Mouse (Mus musculus) midbrain, embryonic 16.5 days (tissue): ENCODE measurements around the gene Cfap36. TPM values are rescaled to one million over a fixed set of nuclear protein-coding genes. Genes with fewer than 3 reads are reported as not detected.

Experiments used
- ATAC-seq: fragments of 200-750 bp; cut with Nextera tagmentation; 2 replicates; pipeline ENCODE4 v1.8.0; 2017; ENCODE audit warnings: moderate TSS enrichment
- H3K27ac ChIP-seq: fragments of 300-500 bp; sonication (generic); 2 replicates; pipeline ENCODE4 v1.5.1; 2014; ENCODE audit warnings: mild to moderate bottlenecking, low read length, mixed read lengths
- H3K27me3 ChIP-seq: fragments of 300-500 bp; sonication (generic); 2 replicates; pipeline ENCODE4 v1.6.1; 2014; ENCODE audit warnings: low read depth, low read length, mixed read lengths; ENCODE audit not compliant: control insufficient read depth, insufficient read depth
- H3K36me3 ChIP-seq: fragments of 300-500 bp; sonication (generic); 2 replicates; pipeline ENCODE4 v1.6.1; 2014; ENCODE audit warnings: mild to moderate bottlenecking, low read length, moderate library complexity, mixed read lengths; ENCODE audit not compliant: control insufficient read depth, insufficient read depth
- H3K4me1 ChIP-seq: fragments of 300-500 bp; sonication (generic); 2 replicates; pipeline ENCODE4 v1.6.1; 2014; ENCODE audit warnings: mild to moderate bottlenecking, low read length, mixed read lengths; ENCODE audit not compliant: control insufficient read depth, insufficient read depth
- H3K4me2 ChIP-seq: fragments of 300-500 bp; sonication (generic); 2 replicates; pipeline ENCODE4 v1.6.1; 2014; ENCODE audit warnings: mild to moderate bottlenecking, low read length, mixed read lengths
- H3K4me3 ChIP-seq: fragments of 300-500 bp; sonication (generic); 2 replicates; pipeline ENCODE4 v1.5.1; 2014; ENCODE audit warnings: low read depth, mild to moderate bottlenecking, low read length, moderate library complexity, mixed read lengths
- H3K9ac ChIP-seq: fragments of 300-500 bp; sonication (generic); 2 replicates; pipeline ENCODE4 v1.6.1; 2014; ENCODE audit warnings: low read depth, low read length, mixed read lengths
- H3K9me3 ChIP-seq: fragments of 300-500 bp; sonication (generic); replicated peaks from 2 replicates; pipeline ENCODE4 v1.6.1; 2014; ENCODE audit warnings: mild to moderate bottlenecking, low read length, mixed read lengths; ENCODE audit not compliant: control insufficient read depth, poor library complexity, severe bottlenecking
- WGBS: fragments of 180-500 bp; shearing (Covaris S2); extraction: QIAGEN DNeasy Blood & Tissue Kit; methylation state at CpG from one replicate; pipeline ENCODE4 v1.1.7; 2014; 5-methylcytosine and 5-hydroxymethylcytosine counted together
- polyA plus RNA-seq: library from polyadenylated mRNA; unstranded; fragments of >200 nt; fragmentation: Nextera tagmentation; extraction: Ambion mirVana; gene quantifications from 2 replicates; pipeline ENCODE4 v1.2.1, GENCODE M21; 2015

The Cfap36 gene
- polyA plus RNA-seq, 1 experiment from 2014 or later: 127 TPM

GRCm38 (mm10) chr11:29216196-29216595, 31.0 kb downstream of the Cfap36 start:
- WGBS: 96% methylated on average over 2 of the region's 2 CpGs

GRCm38 (mm10) chr11:29209774-29210173, 37.4 kb downstream of the Cfap36 start:
- Histone ChIP-seq H3K27ac (no peak overlapping the region), H3K27me3 (no peaks in the 10 kb centered on the region), H3K9ac (no peak overlapping the region), H3K36me3 (peaks cover 14% of the 10 kb centered on the region), H3K9me3 (no peaks in the 10 kb centered on the region), H3K4me1 (no peaks in the 10 kb centered on the region), H3K4me3 (no peak overlapping the region), H3K4me2 (no peak overlapping the region)
- no peak for ATAC-seq
- WGBS: 93% methylated on average over 2 of the region's 2 CpGs

More at GRCm38 (mm10) chr11:29216196-29216595, 31.0 kb downstream of the Cfap36 start:
- H3K4me3 ChIP-seq: no peak overlapping the region
- H3K27ac ChIP-seq: no peak overlapping the region
- ATAC-seq: no peak
- peaks cover 33% of the 10 kb centered on the region for H3K36me3 ChIP-seq
- H3K9me3 ChIP-seq: no peaks in the 10 kb centered on the region
- no peak overlapping the region for H3K4me2 ChIP-seq
- H3K9ac ChIP-seq: no peak overlapping the region
- no peaks in the 10 kb centered on the region for H3K4me1 ChIP-seq
- no peaks in the 10 kb centered on the region for H3K27me3 ChIP-seq

DNA sequence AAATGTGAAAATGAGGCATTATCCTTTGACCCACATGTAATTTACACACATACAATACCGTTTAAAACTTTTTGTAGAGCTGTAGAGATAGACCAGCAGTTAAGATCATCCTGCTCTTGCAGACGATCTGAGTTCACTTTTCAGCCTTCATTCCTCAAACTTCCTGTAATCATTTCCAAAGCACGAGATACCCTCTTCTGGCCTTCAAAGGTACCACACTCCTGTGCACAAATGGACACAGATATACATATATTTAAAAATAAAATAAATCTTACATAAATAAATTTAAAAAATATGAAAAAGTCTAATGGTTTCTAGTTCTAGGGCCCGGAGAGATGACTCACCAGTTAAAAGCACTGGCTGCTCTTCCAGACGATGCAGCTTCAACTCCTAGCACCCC, 43.6 kb downstream of the Cfap36 start:
- no peaks in the 10 kb centered on the region for H3K4me1 ChIP-seq
- H3K27ac ChIP-seq: no peak overlapping the region
- no peaks in the 10 kb centered on the region for H3K27me3 ChIP-seq
- peaks cover 14% of the 10 kb centered on the region; the same call in 1 of the 2 replicates for H3K36me3 ChIP-seq
- ATAC-seq: no peak
- no peak overlapping the region for H3K4me3 ChIP-seq
- no peak overlapping the region for H3K4me2 ChIP-seq
- no peaks in the 10 kb centered on the region for H3K9me3 ChIP-seq
- no peak overlapping the region for H3K9ac ChIP-seq
- 88% methylated on average over 5 of the region's 5 CpGs for WGBS

DNA sequence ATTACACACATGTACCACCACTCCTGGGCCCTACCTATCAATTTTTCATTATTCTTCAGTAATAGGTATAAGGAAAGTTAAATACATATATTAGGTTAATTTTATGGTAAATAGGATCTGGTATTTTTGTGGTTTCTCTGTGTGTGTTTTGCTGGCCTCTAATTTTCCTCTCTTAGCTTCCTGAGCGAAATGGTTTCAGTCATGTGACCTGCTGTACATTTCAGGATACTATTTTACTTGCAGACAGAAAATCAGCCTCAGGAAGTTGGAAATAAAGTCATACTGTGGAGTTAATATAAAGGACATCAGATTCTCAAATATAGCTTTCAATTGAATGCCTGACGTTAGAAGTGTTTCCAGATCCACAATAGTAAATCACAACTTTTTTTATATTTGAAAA, 58.2 kb downstream of the Cfap36 start:
- 89% methylated on average over 2 of the region's 2 CpGs for WGBS
- no peaks in the 10 kb centered on the region for H3K27me3 ChIP-seq

GRCm38 (mm10) chr11:29181751-29182150, 65.5 kb downstream of the Cfap36 start:
- 0 out of 2 replicates have a peak, but pooled peaks cover 8% of the 10 kb centered on the region for H3K36me3 ChIP-seq
- H3K9ac ChIP-seq: no peak overlapping the region
- H3K9me3 ChIP-seq: no peaks in the 10 kb centered on the region
- 98% methylated on average over 5 of the region's 5 CpGs for WGBS
- no peak overlapping the region for H3K4me3 ChIP-seq
- H3K27ac ChIP-seq: no peak overlapping the region
- no peak overlapping the region for H3K4me2 ChIP-seq
- H3K4me1 ChIP-seq: no peaks in the 10 kb centered on the region
- H3K27me3 ChIP-seq: no peaks in the 10 kb centered on the region
- no peak for ATAC-seq

More for the DNA sequence above, 58.2 kb downstream of the Cfap36 start:
- Histone ChIP-seq H3K4me3 (no peak overlapping the region), H3K9ac (no peak overlapping the region), H3K4me2 (no peak overlapping the region), H3K9me3 (no peaks in the 10 kb centered on the region), H3K27ac (no peak overlapping the region), H3K36me3 (peaks cover 10% of the 10 kb centered on the region; the same call in 1 of the 2 replicates), H3K4me1 (no peaks in the 10 kb centered on the region)
- ATAC-seq: no peak

GRCm38 (mm10) chr11:29180657-29181056, 66.6 kb downstream of the Cfap36 start:
- WGBS: 58% methylated on average over 3 of the region's 3 CpGs
- H3K27ac ChIP-seq: no peak overlapping the region
- H3K9me3 ChIP-seq: no peaks in the 10 kb centered on the region
- H3K4me2 ChIP-seq: no peak overlapping the region
- no peak overlapping the region for H3K9ac ChIP-seq
- H3K27me3 ChIP-seq: no peaks in the 10 kb centered on the region
- H3K36me3 ChIP-seq: 0 out of 2 replicates have a peak, but pooled peaks cover 5% of the 10 kb centered on the region
- H3K4me3 ChIP-seq: no peak overlapping the region
- 0 out of 2 replicates have a peak, but pooled peaks have one; percentile 59 for ATAC-seq
- no peaks in the 10 kb centered on the region for H3K4me1 ChIP-seq

DNA sequence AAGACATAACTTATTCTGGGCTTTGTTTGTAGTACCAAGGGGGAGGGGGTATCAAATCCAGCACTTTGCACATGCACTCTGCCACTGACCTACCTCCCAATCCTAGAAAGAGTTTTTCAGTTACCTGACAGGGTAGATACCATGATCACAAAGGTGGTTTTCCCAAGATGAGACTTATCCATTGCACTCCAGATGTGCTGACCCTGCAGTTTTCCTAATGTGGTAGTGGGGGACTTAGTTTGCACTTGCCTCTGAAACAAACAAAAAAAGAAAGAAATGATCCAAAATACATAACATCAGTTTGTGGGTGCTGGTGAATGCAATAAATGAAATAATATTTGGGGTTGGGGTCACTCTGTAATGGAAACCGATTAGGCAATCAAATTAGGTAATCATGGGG, 67.9 kb downstream of the Cfap36 start:
- 0 out of 2 replicates have a peak, but pooled peaks cover 5% of the 10 kb centered on the region for H3K36me3 ChIP-seq
- WGBS: 88% methylated on average over 1 of the region's 1 CpGs
- no peaks in the 10 kb centered on the region for H3K27me3 ChIP-seq
- H3K4me3 ChIP-seq: no peak overlapping the region
- no peaks in the 10 kb centered on the region for H3K4me1 ChIP-seq
- no peak for ATAC-seq
- no peak overlapping the region for H3K4me2 ChIP-seq
- no peaks in the 10 kb centered on the region for H3K9me3 ChIP-seq
- no peak overlapping the region for H3K9ac ChIP-seq
- no peak overlapping the region for H3K27ac ChIP-seq

DNA sequence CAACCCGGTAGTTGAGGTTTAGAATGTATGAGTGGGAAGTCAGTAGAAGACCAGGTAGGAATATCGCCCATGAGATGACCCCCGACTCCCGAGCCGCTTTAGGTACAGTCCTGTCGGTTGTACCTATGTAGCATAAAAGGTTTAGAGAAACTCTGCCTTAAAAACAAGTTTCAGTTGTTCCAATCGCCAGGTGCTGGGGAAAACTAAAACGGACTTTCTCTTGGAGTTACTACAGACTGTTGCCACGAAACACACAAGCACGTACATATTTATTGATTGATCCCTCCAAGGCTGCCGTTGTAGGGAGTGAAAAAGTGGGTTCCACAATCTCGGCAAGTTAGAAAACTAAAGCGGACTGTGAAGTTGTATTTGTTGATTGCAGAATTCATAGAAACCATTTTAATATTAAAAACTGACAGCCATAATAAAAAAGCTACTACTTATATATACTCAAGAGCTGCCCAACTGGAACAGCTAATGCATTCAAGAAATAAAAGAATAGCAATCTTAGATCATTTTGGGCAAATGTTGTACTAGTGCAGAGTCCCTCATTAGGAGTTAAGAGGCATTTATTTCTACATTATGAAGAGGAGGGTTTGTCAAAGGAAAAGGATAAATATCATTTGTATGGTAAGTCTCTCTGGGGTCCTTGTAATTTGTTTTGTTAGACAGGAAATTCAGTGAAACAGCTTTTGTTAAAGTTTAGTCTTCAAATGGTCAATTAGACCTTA, 73.3 kb downstream of the Cfap36 start:
- Histone ChIP-seq H3K36me3 (no peaks in the 10 kb centered on the region), H3K9ac (peak overlapping the region; percentile 98), H3K9me3 (no peaks in the 10 kb centered on the region), H3K4me1 (peaks cover 21% of the 10 kb centered on the region), H3K4me3 (peak overlapping the region; percentile 98), H3K4me2 (peak overlapping the region; percentile 92), H3K27me3 (no peaks in the 10 kb centered on the region), H3K27ac (peak overlapping the region; percentile 97)
- WGBS: 6% methylated on average over 13 of the region's 13 CpGs
- ATAC-seq: no peak

DNA sequence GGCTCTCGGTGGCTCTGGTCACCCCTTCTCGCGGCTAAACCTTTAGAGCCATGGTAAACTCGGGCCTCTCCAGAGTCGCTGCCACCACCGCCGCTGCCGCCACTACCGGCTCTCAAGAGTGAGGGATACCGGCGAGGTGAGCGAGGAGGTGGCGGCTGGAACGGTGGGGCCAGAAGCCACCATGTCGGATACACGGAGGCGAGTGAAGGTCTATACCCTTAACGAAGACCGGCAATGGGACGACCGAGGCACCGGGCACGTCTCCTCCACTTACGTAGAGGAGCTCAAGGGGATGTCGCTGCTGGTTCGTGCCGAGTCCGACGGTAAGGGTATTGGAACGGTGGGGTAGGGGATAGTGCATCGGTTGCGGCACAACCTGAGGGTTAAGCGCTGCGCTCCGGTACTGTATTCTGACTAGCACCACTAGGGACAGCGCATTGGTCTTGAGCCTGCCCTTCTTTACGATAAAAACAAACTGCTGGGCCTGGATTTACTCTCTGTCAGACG, 74.0 kb downstream of the Cfap36 start:
- Histone ChIP-seq H3K9me3 (no peaks in the 10 kb centered on the region), H3K4me2 (peak overlapping the region; percentile 92), H3K4me1 (peaks cover 21% of the 10 kb centered on the region), H3K27me3 (no peaks in the 10 kb centered on the region), H3K4me3 (peak overlapping the region; percentile 98), H3K9ac (peak overlapping the region; percentile 98), H3K27ac (peak overlapping the region; percentile 97), H3K36me3 (no peaks in the 10 kb centered on the region)
- WGBS: under 1% methylated on average over 38 of the region's 38 CpGs
- ATAC-seq: peak; percentile 77
